Mouse (Mus musculus) CD4-positive, CD25-positive, alpha-beta regulatory T cell, adult 4 months (primary cell): ENCODE measurements around the gene Sept14. TPM values are rescaled to one million over a fixed set of nuclear protein-coding genes. Genes with fewer than 3 reads are reported as not detected.
"Not testable (repeated sequence)": the region's sequence is repeated elsewhere in the genome, so short reads cannot be mapped to it uniquely, and the experiment has no call there.

Experiments
- ATAC-seq: one replicate; pipeline ENCODE4 v1.8.0; 2017
- polyA plus RNA-seq, 2 experiments: library from polyadenylated mRNA; unstranded; fragments of 100-300 nt; shearing (Covaris generic); gene quantifications; one replicate each; pipeline ENCODE4 v1.2.1; 2017

Gene Sept14
- not detected for polyA plus RNA-seq

GRCm38 (mm10) chr5:129708412-129708811 is at the start of gene Sept14:
Gene Sept14, minus strand, starts transcription at chr5:129708512.
- no peak for ATAC-seq

- no peak for ATAC-seq
Observed at GRCm38 (mm10) chr5:129756886-129757285, 48.6 kb upstream of the Sept14 start.

GRCm38 (mm10) chr5:129744050-129744449 is 35.7 kb upstream of the Sept14 start:
- no peak for ATAC-seq

GRCm38 (mm10) chr5:129742903-129743488 is 34.7 kb upstream of the Sept14 start:
- ATAC-seq, result no peak

- ATAC-seq, result no peak
Observed at GRCm38 (mm10) chr5:129740976-129741375, 32.7 kb upstream of the Sept14 start.

- ATAC-seq, result no peak
Observed at GRCm38 (mm10) chr5:129731021-129731420, 22.7 kb upstream of the Sept14 start.

- no peak for ATAC-seq
Observed at GRCm38 (mm10) chr5:129730344-129730743, 22.0 kb upstream of the Sept14 start.

- ATAC-seq, result no peak
Observed at GRCm38 (mm10) chr5:129729286-129729685, 21.0 kb upstream of the Sept14 start.

GRCm38 (mm10) chr5:129726784-129727183 is 18.5 kb upstream of the Sept14 start:
- no peak for ATAC-seq

GRCm38 (mm10) chr5:129725774-129726392 is 17.6 kb upstream of the Sept14 start:
- ATAC-seq, result peak; percentile 3

- peak; percentile 85 for ATAC-seq
Observed at GRCm38 (mm10) chr5:129724834-129725773, 16.8 kb upstream of the Sept14 start, which contains the start of gene Nipsnap2. Gene Nipsnap2, plus strand, starts transcription at chr5:129725063.

- ATAC-seq, result peak; percentile 19
Observed at GRCm38 (mm10) chr5:129724268-129724667, 16.0 kb upstream of the Sept14 start.

GRCm38 (mm10) chr5:129720176-129720575 is 11.9 kb upstream of the Sept14 start:
- no peak for ATAC-seq

- ATAC-seq, result no peak
Observed at GRCm38 (mm10) chr5:129717016-129717415, 8.7 kb upstream of the Sept14 start.

GRCm38 (mm10) chr5:129715326-129715861 is 7.1 kb upstream of the Sept14 start, which contains the start of gene Mrps17:
Gene Mrps17, plus strand, starts transcription at chr5:129715497.
- peak; percentile 99 for ATAC-seq

- ATAC-seq, result no peak
Observed at GRCm38 (mm10) chr5:129703368-129703767, 4.9 kb downstream of the Sept14 start.

- ATAC-seq, result no peak
Observed at GRCm38 (mm10) chr5:129701706-129702105, 6.6 kb downstream of the Sept14 start.

- no peak for ATAC-seq
Observed at GRCm38 (mm10) chr5:129700506-129700905, 7.8 kb downstream of the Sept14 start.

GRCm38 (mm10) chr5:129690528-129690927 is 17.8 kb downstream of the Sept14 start:
- ATAC-seq, result no peak

GRCm38 (mm10) chr5:129687621-129688020 is 20.7 kb downstream of the Sept14 start:
- no peak for ATAC-seq

- not testable (repeated sequence) for ATAC-seq
Observed at GRCm38 (mm10) chr5:129685141-129685540, 23.2 kb downstream of the Sept14 start.

GRCm38 (mm10) chr5:129670036-129670458 is 38.3 kb downstream of the Sept14 start, which contains the start of gene Zfp11:
Gene Zfp11, minus strand, starts transcription at chr5:129670099.
- peak; percentile 87 for ATAC-seq
